Mouse (Mus musculus) liver, adult 2 months (tissue): ENCODE data around the gene Fbxo21.

ENCODE experiments used
- CTCF ChIP-seq: fragments of 200-500 bp; IDR thresholded peaks from 2 replicates; pipeline ENCODE4 v1.5.1; 2011; ENCODE audit warnings: low read depth, low read length, control low read depth
- POLR2A ChIP-seq: fragments of 200-500 bp; IDR thresholded peaks from 2 replicates; pipeline ENCODE4 v1.6.1; 2011; ENCODE audit warnings: low read length, control low read depth; ENCODE audit not compliant: insufficient read depth; ENCODE audit errors: extremely low read depth

DNA sequence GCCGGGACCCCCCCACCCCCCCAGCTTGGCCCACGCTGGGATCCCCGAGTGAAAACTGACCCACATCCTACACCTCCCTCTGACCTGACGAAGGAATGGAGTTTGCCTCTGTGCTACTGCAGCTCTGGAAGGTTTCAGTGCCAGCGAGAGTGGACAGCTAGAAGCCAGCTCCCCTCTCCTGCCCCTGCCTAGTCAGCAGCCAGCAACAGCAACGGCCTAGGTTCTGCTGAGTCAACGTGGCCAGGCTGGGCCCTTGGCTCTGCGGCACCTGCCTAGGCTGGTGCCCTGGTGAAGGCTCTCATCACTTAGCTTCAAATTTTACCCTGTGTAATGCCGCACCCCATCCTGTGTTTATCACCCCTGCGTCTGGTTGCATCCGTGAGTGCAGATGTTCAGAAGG lies 43.4 kb downstream of the Fbxo21 start:
- TF ChIP-seq CTCF, result no peak
- TF ChIP-seq POLR2A, result no peak
